Mouse (Mus musculus) bone marrow, adult 2 months (tissue): Measurements from ENCODE around the gene Slc22a14.

Source experiments
- CTCF ChIP-seq: fragments of 200-500 bp; IDR thresholded peaks from 2 replicates; pipeline ENCODE4 v1.5.1; 2011; ENCODE audit warnings: low read length, control low read depth; ENCODE audit not compliant: control insufficient read depth, insufficient read depth
- POLR2A ChIP-seq: fragments of 200-500 bp; IDR thresholded peaks from 2 replicates; pipeline ENCODE4 v1.6.1; 2011; ENCODE audit warnings: low read depth, mild to moderate bottlenecking, control low read depth, low read length, borderline replicate concordance; ENCODE audit not compliant: control insufficient read depth

DNA sequence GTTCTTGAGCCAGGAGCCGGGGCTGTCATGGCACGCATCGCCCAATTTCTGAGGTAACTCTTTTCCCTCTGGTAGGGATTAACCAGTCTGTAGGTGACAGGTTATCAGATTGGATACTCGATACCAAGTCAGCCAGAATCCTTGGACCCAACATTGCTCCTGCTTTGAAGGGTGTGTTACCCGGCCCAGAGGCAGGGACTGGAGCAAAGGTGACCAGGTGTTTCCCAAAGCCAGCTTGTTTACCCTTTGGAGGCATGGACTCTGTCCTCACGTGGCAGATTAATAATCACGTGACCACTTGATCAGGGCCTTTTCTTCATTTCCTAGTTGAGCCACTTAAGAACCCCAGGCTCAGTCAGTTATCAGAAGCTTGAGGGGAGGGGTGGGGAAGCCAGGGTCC, 22.6 kb downstream of the Slc22a14 start:
- TF ChIP-seq CTCF (no peak), POLR2A (no peak)
